Mouse (Mus musculus): ENCODE results near the gene Mrvi1.
"Not testable (repeated sequence)": the region's sequence is repeated elsewhere in the genome, so short reads cannot be mapped to it uniquely, and the experiment has no call there.

Gene Mrvi1

DNA sequence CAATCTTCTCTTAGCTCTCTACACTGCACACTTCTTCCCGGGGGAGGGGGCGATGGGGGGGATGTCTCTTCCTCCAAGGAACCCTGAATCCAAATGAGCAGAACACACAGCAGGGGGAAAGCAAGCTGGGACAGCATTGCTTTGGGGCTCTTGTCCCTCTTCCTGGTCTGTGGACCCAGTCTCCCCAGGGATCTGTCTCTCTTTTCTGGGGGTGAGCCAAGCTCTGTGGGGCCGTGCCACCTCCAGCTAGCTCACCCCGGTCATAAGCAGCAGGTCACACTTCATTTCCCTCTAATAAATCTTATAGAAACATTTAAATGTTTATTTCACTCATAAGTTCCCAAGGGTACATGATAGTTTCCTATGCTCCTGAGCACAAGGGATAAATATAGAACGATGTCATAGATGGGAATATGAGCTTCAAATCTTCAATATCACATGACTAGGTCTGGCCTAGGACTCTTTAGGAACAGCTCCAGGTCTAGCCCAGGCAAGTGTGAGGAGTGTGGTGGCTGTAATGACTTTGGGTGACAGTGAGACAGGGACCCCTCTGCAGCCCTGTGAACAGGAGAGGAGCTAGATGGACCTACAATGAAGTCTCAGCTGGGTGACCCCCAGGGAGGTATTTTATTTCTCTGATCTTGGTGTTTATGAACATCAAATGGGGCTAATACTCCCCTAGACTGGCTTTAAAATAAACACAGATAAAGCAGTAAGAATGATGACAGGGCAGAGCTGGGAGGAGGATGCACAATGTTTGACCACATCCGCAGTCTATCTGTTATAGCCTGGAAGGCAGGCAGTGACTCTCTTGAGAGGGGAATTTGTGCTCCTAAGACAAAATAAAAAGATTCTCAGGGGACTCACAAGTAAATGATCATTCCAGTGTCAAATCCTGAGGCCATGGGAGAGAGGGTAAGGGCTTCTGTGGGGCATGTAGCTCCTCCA, 46.2 kb downstream of the Mrvi1 start:
- DNase-seq, result no peak

DNA sequence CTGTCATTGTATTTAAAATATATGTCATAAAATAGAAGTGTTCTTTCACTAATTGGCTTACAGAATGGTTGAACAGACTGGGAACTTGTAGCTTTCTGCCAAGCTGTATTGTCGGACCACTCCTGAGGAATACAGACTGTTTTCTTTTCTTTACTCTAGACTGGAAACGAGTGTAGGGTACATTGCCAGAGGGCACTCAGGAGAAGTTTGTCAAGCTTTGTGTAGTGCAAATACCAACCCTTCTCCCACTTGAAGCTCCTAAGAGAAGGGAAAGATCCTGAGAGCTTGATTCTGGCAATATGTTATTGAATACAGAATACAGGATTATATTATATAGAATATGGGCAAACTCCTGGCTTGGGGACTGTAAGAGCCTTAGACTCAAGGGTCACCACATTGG, 48.3 kb downstream of the Mrvi1 start:
- no peak for DNase-seq

DNA sequence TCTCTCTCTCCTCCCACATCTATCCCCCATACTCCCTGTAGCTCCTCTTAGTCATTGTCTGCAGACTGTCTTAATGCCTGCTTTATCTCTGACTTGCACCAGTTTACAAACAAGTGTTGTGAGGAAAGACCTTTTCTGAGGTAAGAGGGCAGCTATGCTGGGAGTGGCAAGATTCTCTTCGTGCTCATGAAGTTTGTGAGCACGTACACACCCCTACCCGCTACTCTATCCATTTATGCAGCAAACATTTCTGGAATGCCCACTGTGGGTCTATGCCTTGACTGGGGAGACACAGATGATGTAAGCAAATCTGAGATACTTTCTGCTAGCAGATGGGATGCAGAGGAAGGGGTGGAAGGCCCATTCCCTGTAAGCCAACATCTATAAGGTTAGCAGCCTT, 48.9 kb downstream of the Mrvi1 start:
- DNase-seq, result no peak

DNA sequence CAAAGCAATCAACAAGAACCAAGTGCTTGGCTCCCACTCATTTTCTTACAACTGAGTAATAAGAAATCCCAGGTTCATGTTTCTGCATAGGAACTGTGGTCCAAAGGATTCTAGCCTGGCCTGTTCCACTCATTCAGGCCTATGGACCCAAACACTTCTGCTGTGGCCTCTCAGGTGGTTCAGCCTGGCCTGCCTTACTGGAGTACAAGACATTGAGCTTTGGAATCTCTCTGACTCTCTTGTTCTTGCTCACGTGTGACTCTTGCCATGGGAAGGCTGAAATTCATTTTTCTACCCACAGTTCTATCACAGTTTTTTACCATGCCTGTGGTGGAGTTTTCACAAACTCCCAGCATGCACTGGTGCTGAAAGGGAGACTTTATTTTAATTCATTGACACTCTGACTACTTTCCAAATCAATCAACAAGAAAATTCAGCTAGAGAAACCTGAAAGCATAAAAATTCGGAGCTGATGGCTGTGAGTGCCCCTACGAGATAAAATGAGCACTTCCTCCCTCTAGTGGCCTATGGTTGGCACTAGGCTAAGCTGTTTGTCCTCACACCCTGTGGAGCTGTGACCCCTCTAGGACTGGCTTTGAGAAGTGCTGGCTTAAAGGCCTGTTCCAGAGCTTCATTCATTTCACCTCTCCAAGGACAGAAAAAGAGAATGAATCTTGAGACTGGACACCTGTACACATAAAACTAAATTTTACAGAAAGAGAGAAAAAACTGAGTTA, 52.0 kb downstream of the Mrvi1 start:
- DNase-seq, result no peak

DNA sequence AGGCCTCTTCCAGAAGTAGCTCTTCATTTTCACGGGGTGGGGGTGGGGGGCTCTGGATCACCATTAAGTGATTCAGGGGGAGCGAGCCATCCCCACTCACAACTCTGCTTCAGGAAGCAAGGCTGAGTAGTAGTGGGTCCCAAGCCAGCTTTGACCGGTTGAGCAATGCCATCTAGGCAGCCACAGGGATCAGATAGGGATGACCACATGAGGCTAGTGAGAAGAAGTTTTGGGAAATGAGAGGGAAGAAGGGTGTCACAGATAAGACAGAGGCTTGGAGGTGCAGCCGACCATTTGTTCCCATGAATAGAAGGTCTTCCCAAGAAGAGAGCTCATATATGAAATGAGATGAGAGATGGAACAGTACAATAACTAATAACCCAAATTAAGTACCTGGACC, 55.7 kb downstream of the Mrvi1 start:
- no peak for DNase-seq

DNA sequence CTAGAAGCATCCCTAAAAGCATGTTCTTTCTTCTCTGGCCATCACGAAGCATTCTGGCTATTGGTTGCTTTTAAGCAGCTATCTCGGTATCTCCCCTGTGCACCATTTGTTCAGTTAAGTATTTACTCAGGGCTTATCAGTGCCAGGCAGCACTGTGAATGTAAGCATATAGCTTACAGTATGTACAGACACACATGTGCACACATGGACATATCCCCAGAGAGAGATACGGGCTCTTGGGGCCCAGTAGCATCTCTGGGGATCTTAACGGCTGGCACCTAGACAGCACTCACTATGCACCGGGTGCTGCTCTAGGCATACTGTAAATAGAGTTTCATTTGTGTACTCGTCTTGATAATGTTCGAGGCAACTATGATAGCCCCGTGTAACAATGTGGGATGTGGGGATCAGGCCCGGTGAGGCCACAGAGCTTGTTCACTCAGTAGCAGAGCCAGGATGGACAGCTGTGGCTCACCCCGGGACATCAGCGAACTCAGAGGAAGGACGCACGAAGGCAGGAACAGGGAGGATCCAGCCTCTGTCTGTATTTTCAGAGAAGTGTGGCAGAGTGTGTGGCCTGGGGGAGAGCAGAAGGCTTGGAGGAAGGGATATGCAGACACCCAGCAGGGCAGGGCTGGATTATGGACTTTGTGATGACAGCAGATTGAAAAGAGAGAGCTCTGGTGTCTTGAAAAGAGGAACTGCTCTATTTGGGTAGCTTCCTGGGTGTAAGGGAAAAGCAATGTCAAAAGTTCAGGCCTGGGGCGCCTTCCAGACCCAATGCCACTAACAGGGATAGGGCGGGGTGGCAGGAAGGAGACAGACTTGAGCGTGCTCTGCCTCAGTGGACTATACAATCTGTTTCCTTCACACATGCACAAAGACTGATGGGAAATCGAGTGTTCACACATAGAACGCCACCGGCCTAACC, 61.7 kb downstream of the Mrvi1 start:
- DNase-seq, result no peak

DNA sequence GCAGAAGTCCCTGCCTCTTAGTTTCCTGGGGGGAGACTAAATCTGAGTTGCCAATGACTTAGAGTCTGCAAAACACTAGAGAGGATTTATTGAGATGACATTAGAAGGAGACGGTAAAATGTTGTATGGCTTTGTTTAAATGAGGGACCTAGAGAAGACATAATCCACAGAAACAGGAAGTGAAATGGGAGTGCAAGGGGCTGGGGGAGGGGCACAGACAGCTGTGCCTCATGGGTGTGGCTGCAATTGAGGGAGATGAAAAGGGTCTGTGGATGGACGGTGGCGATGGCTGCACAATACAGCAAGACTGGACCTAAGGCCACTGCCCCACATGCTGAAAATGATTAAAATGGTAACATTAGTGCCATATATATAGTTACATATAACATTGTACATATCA, 62.5 kb downstream of the Mrvi1 start:
- DNase-seq, result no peak

DNA sequence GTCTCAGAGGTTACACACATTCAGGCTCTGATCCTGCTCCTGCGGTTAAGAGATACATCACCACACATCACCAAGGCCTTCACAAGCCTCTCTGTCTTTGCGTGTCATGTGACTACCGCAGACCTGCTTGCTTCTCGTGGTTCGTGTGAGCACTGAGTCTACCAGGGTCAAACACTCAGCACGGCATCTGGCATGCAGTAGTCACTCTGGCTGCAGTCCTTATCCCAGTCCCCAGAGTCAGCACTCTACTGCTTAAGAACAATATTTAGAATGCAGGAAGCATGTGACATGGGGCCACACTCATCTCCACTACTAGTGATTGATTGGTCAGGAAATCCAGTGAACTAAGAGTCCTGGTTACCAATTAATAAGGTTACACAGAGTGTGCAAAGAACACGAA, 66.3 kb downstream of the Mrvi1 start:
- DNase-seq, result no peak

DNA sequence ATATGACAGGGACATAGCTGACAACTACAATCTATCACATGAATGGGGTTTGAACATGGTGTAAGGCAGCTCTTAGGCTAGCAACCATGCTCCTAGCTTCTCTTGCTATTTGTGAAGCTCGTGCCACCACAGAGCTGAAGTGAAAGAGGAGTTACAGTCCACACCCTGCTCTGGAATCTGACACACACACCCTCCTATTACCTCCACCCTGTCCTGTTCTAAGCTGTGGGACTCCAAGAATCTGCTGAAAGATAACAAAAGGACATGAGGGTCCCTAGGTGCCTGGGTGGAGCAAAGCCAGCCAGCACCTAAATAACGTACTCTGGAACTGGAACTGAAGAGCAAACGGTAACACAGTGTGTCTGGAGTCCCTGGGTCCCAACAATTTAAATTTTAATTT, 67.7 kb downstream of the Mrvi1 start:
- no peak for DNase-seq

DNA sequence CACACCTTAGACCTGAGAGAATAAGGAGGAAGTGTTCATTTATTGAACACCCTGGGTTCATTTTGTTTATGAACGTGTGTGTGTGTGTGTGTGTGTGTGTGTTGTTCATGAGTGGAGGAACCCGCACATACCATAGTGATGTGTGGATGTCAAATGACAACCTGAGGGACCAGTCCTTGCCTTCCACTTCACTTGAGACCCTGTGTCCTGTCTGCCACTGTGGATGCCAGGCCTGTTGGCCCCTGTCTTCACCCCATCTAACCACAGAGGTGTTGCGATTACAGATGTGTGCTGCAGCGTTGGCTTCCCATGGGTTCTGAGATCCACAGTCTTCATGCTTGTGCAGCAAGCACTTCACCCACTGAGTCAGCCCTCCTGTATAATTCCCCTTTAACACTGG, 68.5 kb downstream of the Mrvi1 start:
- no peak for DNase-seq

DNA sequence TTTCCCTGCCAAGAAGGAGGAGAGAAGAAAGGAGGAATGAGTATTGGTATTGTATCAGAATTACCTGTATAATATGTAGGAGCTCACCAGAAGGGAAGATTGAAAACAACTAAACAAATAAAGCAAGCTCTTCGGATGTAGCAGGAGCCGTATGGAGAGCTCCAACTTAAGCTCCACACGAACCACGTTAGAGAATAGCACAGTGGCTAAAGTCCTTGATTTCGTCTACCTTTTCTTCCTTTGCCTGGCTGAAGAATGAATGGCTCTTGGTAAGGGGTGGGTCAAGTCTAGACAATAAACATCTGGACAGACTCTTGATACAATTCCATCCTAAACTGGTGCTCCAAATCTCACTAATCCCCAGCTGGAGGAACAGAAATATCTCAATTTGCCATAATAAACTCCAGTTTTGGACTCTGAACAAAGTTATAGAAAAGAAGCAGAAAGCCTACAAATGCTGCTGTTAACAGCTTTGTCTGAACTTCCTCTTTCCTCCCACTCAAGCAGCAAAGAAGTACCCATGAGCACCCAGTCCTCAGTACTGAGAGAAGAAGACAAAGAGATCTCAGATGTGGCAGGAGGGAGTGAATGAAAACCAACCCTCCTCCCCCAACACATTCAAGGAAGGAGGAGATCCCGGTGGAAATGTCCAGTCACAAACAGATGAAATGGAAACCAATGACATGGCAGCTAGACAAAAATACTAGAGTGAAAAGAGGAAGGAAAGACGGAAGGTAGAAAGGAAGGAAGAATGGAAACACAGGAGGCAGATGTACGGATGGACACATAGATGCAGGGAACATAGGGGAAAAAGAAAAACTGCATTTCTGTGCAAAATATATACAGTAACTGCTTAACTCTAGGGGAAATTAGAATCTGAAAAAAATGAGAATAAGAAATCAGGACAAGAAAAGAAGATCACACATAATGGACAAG, 73.8 kb downstream of the Mrvi1 start:
- no peak for DNase-seq

DNA sequence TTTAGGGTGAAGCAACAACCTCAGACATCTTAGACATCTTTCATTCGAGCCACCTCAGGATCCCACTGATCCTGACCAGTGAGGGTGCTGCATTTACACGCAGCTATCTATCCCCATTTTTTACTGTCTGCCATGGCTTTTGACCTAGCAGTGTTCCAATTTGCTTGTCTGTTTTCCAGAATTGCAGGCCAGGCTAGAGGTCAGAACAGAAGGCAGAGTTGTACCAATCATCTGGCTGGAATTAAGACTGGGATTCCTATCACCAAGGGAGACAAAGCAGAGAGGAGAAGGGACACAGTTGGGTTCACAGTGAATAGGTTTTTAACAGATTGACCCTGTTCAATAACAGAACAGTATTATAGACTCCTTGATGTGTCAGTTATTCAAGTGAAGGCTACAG, 75.7 kb downstream of the Mrvi1 start:
- DNase-seq, result no peak

DNA sequence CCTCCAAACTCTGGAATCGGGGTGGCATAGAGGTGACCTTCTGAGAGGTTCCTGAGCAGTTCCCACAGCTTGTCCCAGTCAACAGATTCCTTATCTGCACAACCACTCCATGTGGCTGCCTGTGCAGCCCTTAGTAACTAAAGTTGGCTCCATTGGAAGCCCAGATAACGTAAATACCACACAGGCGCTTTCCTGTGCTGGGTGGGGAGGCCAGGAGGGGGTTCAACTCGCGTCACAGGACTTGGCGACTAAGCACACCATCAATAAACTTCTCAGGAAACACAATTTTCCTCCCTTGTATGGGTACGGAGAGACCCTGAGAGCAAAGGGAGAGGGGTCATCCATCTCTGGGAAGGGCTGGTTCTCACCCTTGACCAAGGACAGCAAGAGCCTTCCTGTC, 79.0 kb downstream of the Mrvi1 start:
- DNase-seq, result no peak

DNA sequence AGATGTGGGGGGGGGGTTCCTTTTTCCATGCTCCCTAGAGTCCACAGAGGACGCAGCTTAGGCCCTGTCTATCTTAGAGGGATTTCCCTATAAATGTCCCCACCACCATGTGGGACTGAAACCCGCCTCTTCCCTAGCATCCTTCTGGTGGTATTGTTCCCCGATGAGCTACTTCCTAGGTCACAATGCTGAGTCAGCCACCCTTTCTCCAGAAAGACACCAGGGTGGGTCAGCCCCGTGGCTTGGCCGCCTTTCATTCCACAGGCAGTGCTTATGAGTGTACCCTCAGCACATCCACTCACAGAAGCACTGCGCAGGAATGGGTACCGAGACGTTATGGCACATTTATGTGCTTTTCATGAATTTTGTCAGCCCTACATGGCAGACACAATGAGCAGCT, 85.1 kb downstream of the Mrvi1 start:
- no peak for DNase-seq

DNA sequence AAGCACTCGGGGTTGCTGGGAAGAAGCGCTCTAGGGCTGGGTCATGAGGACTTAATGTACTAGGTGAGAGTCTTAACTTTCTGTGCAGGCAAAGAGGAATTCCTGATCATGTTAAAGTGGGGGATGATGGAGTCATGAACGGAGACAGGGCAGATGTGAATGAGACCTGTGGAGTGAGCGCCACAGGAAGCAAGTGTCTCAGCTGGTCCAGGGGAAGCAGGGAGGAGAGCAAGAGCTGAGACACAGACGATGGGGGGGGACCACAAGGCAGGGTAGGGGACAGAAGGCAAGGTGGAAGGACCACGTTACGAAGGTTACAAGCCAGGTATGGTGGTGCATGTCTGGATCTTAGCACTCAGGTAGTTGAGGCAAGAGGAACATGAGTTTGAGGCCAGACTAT, 85.8 kb downstream of the Mrvi1 start:
- DNase-seq, result no peak

DNA sequence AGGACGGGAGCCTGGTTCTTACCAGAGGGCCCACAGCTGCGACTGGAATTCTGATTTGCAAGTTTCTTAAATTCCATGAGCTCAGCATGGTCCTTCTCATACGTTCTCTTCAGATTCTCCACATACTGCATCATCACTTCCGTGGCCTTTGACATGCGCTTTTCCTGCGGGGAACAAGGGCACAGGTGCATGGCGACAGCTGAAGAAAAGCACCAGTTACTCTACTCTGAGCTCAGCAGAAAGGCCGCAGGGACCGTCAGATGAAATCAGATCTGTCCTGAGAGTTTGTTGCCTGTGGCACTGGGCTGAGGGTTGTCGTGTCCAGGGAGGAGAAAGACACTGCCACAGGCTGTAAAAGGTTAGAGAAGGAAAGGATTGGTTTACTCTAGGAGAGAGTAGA, 86.5 kb downstream of the Mrvi1 start:
- not testable (repeated sequence) for DNase-seq

DNA sequence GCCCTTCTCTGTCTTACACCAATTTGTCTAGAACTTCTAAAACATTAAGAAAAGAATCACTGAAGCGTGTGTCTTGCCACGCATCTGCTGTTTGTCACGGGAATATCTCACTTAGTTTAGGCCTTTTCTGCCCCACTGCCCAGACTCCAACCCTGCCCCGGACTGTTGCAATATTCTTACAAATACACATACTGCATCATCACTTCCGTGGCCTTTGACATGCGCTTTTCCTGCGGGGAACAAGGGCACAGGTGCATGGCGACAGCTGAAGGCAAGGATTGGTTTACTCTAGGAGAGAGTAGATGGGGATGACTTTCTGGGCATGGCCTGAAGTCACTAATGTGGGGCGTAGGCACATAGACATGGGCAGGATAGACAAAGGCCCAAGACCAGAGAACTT, 87.6 kb downstream of the Mrvi1 start:
- DNase-seq, result no peak

DNA sequence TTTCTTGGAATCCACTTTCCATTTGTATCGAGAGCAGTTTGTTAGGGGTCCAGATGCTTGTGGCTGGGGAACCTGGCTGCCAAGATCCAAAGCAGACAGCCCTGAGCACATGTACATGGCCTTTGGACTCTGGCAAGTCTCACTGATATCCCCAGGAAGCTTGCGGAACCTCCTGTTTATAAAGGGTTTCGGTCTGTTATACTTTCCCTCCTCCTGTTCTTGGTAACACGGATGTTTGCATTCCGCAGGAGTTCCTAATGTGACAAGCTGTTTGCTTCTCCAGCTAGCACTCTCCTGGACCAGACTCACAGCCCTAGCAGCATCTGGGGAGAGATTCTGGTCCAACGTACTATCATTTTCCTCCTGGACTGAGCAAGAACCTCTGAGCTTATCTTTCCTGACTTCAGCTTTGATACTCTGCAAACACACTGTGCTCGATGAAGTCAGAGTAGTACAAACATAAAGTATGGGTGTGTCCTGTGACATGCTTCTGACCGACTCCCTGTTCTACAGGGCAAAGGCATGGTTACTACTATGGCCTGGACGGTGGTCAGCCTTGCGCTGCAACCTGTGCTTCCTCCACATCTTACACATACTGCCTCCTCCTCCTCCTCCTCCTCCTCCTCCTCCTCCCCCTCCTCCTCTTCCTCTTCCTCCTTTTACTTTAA, 88.2 kb downstream of the Mrvi1 start:
- DNase-seq, result no peak

DNA sequence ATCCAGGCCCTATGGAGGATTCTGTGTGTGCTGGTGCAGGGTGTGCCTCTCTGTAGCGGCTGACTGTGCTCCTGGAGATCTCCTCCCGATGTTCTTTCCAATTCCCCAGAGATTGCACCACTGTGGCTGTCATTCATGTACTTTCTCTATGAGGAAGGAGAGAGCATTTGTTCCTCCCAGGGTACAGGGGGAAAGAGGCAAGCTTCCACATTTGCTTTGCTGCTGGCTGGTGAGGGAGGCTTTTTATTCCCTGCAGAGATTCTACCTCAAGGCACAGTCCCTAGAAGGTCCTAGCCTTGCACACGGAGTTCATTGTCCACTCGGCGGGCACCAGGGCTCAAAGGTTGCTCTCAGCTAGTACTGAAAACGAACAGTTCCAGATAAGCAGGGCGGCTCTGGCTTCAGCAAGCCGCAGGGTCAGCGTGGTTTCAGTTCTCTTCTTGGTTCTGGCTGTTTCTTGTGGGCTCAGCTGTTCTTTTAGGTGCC, 90.7 kb downstream of the Mrvi1 start:
- DNase-seq, result peak; percentile 17

DNA sequence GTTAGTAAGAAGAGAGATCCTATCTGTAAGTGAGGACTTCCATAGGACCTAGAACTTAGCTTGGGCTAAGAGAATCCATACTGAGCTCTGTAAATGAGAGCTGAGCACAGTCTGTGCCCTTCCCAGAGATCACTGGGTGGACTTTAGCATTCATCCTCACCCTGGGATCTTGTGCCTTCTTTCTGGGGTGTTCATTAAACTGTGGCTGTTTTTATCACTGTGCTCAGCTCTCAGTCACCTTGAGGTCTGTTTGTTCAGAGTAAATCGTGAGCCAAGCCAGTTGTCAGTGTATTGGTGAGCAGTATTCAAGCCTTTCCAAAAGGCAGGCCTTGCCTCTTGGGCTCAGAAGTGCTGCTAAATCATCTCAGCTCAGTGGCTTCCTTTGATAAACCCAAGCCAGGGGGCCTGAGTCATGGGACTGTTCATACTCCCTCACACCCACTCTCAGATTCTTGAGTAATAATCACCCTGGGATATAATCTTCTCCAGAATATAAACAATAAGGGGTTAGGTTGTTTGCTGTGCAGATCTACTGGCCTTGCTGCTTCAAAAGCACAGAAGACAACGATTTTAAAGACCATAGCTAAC, 100.4 kb downstream of the Mrvi1 start:
- DNase-seq, result no peak

DNA sequence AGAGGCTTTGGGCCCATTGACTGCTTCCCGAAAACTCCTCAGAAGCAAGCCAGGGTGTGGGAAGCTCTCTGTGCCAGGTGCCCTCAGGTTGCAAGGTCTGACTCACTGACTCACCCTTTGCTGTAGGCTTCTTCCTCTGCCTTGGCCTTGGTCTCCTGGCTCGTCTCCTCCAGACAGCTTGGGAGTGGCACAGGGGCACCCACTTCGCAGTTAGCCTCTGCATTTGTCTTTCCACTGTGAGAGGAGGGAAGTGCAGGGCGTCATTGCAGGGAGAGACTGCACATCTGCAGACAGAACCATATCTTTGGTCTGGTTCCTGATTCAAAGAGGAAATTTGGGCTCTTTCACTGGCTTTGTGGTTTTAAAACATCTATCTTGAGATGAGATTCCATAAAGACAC, 104.2 kb downstream of the Mrvi1 start:
- DNase-seq, result no peak

Data from right cerebral cortex, postnatal 14 days (tissue).